Mouse (Mus musculus): ENCODE results near the gene Eps8l3.

Gene Eps8l3

DNA sequence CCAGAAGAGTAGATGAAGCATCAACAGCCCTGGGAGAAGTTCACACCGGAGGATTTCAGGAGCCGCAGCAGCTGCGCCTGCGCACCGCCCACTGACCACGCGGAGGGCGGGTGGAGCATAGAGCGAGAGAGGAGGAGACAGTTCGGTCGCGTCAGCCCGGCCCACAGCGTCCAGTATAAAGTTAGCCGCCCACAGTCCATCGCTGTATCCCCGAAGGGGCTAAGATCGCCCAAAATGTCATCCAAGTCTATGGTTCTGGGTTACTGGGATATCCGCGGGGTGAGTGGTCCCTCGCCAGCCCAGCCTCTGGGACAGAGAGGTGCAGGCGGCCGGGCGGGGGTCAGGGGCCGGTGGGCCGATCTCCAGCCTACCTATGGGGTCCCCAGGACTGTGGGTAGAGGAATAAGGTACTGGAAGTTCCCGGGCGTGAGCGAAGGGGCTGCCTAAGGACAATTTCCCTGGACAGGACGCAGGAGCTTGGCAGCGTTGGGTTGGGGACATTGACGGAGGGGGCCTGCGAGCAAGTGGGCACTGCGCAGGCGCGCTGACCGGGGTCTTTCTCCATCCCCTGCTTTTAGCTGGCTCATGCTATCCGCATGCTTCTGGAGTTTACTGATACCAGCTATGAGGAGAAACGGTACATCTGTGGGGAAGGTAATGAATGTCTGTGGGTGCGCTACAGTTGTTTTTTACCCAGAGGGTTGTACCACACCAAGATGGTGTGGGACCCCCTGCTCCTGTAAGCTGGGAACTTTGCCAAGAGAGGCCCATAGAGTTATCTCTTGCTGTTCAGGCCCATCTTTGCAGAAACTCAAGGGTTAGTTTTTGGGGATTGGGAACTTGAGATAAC lies 18.9 kb downstream of the Eps8l3 start, which contains the start of gene Gstm5:
Gene Gstm5 (plus strand): TSS at position 102 of the 850 bp plus-strand sequence.
- DNase-seq (ENCODE audit: low read depth, low spot score) = peak; percentile 43

DNA sequence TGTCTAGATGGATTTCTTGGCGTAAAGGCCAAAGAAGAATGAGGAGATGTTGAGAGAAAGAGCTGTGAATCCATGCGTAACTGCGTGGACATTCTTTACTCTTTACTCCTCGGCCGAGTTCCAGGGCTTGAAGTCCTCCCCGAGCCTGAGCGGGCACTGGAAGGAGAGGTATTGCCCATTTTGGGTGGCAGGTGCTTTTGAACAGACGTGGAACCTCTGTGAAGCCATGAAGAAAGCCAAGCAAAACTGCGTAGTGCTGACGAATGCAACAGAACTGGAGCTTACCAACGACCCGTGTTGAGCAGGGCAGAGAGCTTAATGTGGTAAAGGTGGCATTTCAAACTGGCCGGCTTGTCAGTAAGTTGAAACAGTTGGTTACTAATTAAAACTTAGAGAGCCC lies 21.7 kb downstream of the Eps8l3 start:
- DNase-seq (ENCODE audit: low read depth, low spot score) = no peak

DNA sequence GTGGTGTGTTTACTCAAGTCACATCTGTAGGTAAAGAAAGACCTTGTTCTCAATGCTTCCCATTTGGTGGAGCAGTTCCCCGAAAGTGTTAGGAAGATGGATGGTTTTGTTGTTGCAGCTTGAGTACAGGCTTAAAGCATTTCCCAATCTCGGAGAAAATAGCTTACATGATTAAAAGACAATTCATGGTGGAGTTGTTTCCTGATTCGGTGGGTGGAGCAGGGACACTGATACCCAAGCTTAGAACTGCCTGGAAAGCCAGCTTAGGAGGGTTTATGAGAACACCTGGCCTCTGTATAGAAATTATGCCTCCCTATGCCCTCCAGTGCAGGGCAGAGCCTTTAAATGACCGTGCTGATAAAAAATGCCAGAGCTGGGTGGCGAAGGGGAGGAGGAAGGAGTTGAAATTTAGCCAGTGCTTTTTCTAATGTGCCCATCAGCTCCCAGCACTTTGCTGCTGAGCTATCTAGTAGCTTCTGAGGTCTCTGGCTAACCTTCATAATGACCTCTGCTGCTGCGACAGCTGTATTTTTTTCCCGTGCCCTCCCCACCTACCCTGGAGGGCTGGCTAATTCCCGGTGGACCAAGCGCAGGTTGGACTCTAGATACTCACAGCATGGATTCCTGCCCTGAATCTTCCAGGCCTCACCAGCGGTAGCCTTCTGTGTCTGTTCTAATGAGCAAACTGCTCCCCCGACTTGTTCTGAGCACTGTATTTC lies 24.1 kb downstream of the Eps8l3 start:
- no peak for DNase-seq (ENCODE audit: low read depth, low spot score)

DNA sequence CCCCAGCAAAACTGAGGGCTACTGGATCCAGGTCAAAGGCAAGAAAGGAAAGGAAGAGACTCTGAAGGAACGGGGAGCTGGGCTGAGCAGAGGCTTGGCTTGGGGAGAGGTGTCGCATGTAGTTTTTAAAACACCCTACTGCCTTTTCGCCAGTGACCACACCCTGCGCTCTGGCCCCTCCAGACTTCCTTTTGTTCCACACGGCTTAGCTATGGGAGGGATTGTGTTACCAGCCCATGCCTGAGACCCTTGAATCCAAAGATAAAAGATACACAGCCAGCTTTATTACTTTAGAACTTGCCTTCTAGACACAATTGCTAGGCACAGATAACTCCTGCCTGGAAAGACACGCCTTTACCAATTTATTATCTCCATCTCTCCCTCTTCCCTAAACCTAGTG lies 28.9 kb downstream of the Eps8l3 start:
- DNase-seq (ENCODE audit: low read depth, low spot score) = no peak

DNA sequence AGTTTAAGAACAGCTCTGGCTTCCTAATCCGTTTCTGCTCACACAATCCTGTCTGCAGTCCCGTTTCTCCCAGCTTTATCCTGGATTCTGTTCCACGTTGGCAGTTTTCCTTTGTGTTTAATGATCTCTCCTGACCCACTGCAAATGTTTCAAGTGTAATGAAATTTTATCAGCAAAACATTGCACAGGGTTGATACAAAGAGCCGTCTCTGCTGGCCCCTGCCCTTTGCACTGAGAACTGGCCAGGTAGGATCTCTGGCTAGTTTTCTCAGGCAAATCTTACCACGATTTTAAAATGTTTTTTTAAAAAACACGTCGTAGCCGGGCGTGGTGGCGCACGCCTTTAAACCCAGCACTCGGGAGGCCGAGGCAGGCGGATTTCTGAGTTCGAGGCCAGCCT lies 39.6 kb downstream of the Eps8l3 start:
- DNase-seq (ENCODE audit: low read depth, low spot score) = no peak

DNA sequence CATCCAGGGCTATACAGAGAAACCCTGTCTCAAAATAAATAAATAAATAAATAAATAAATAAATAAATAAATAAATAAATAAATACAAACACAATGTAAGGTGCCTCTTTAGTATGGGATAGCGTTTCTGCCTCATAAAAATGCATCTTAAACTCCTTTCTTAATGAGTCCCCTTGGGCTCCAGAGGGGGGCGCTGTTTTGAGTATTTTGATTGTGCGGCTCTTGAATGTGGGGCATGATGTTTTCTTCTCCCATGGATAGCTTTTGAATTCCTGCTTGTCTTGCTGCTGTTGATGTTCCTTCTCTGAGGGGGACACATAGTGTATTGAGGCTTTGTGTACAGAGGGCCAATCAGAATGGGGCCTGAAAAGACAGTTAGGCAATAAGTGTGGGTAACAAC lies 40.1 kb downstream of the Eps8l3 start:
- DNase-seq (ENCODE audit: low read depth, low spot score) = peak; percentile 24

DNA sequence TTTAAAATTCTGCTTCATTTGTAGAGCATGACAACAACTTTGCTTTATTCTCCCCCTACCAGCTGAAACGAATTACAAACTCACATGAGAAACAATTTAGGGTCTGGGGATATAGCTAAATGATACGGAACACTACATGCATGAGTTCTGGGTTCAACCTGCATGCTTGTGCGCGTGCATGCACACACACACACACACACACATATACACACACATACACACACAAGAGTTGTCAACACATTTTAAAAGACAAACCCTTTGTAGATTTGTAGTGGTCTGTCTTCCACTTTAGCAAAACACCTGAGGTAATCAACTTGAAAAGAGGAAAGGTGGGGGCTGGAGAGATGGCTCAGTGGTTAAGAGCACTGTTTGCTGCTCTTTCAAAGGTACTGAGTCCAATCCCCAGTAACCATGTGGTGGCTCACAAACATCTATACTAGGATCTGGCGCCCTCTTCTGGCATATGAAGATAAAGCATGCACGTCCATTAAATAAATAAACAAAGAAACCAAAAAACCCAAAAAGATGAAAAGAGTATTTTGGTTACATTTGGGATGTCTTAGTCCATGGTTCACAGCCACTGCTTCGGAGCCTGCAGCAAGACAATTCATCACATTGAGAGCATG lies 40.9 kb downstream of the Eps8l3 start:
- peak; percentile 69 for DNase-seq (ENCODE audit: low read depth, low spot score)

DNA sequence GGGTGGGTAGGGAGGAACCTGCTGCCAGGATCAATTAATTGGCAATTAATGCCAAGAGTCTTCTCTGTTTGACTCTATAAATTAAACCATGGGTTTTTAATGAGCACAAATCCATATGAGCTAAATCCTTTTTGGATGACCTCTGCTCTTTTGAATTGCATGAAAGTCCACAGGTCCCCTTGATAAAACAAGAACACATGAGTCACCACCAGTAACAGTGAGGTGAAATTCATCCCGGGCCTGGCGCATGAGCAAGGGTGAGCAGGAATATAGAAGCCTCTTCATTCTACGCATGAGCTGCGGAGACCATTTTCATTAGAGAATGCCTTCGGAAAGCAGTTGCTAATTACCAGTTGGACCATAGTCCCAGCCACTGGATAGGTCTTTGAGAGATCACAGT lies 43.3 kb downstream of the Eps8l3 start:
- no peak for DNase-seq (ENCODE audit: low read depth, low spot score)

DNA sequence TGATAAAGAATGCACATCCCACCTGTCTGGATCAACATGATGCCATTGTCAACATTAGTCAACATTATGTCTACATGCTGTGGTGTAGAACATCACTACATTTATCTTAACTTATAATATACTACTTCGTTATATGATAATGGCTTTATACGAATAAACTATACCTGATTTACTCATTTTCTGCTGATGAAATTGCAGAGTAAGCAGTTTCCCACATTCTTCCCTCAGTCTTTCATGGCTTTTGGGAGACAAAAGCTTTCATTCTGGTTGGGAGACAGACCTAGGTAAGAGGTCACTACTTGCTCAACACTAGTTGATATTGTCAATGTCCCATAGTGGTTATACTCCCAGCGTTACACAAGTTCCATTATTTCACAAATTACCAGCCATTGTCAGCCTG lies 48.3 kb downstream of the Eps8l3 start:
- no peak for DNase-seq (ENCODE audit: low read depth, low spot score)

DNA sequence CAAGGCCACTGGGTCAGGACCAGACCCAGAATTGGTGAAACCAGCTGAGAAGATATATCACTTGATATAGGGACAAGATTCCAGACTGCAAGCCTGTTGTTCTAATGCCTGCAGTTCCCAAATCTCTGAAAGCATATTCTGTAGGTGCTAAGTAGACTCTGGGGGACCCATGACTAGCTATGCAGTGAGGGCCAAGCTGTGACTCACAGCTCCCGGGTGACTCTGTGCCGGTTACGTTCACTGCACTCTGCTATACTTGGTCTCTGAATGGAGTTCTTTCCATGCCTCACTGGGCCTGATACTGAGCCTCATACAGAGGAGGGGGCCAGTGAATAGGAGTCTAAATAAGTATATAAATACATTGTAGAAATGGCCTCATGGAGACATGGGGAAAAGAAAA lies 50.8 kb downstream of the Eps8l3 start:
- no peak for DNase-seq (ENCODE audit: low read depth, low spot score)

DNA sequence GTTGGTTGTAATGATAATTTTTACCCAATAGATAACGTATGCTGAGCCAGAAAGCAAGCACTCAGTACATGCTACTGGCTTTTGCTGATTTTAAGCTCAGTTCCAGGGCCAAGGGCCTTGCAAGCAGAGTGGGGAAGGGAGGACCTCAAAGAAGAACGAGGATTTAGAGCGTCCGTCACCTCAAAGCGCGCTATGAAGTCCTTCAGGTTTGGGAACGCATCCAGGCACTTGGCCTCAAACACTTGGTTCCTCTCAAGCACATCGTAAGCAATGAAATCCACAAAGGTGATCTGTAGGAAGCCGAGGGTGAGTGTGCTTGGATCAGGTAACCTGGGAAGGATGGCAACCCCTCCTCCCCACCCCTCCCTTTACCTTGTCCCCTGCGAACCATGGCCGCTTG lies 51.7 kb downstream of the Eps8l3 start:
- no peak for DNase-seq (ENCODE audit: low read depth, low spot score)

DNA sequence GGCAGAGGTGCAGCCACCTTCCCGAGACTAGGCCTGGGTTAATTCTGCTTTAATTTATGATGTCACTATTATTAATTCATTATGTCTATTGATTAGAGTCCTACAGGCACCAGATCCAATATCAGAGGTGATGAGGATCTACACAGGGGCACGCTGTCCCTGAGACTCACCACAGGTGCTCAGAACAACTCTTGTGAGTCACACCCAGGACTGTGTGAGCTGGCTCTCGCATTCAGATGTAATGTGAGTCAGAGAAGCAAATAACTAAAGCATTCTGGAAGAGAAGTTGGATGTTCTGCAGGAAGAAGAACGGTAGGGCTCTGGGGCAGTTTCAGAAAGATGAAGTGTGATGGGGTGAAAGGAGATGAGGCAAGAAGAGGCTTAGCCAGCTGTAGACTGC lies 52.2 kb downstream of the Eps8l3 start:
- no peak for DNase-seq (ENCODE audit: low read depth, low spot score)

DNA sequence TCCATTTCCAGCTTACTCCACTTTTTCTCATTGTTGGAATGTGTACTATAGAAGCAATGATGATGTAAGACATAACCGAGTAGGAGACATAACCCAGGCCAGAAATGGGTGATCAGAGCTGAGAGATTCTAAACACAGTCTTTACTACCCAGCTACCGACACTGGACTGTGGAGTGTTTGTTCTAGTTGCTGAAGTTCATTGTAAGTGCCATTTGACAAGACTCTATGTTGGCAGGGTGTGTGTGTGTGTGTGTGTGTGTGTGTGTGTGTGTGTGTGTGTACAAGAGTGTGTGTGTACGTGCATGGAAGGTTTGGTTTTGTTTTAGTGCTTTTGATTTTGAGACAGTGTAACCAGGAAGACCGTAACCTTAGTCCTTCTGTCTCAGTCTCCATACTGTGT lies 52.7 kb downstream of the Eps8l3 start:
- no peak for DNase-seq (ENCODE audit: low read depth, low spot score)

DNA sequence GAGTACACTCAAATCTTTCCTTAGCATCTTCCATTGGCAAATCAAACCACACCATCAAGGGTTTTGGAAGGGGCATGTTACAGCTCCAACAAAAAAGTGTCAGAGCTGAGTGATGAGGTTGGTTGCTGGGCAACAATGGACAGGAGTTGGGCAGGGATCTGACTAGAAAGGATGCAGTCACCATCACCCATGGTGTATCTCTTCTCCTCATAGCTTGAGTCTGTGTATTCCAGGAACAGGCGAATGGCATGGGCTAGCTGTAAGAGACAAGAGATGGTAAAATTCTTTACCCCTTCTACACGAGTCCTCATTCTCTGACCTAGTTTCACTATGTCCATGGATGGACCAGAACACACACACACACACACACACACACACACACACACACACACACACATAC lies 54.1 kb downstream of the Eps8l3 start:
- no peak for DNase-seq (ENCODE audit: low read depth, low spot score)

DNA sequence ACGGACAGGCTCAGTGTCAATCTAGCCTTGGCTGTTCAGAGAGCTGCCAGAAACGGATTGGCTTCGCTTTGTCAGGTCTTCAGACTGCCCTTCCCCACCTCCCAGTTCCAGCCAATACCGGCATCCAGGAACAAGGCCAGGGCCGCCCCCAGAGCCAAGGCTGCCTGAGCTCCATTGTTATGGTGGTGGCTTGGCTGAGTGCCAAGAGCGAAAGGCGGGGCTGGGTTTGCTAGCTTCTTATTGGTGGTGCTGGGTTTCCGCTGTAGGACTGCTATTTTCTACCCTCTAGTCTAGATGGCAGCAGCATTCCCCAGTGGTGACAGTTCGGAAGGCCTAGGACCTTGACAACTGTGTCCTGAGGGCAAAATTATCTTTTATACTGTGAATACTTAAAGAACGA lies 54.6 kb downstream of the Eps8l3 start, which contains the start of gene Gstm7:
Gene Gstm7 (minus strand): TSS at position 148 of the 400 bp plus-strand sequence.
- DNase-seq (ENCODE audit: low read depth, low spot score) = peak; percentile 80

DNA sequence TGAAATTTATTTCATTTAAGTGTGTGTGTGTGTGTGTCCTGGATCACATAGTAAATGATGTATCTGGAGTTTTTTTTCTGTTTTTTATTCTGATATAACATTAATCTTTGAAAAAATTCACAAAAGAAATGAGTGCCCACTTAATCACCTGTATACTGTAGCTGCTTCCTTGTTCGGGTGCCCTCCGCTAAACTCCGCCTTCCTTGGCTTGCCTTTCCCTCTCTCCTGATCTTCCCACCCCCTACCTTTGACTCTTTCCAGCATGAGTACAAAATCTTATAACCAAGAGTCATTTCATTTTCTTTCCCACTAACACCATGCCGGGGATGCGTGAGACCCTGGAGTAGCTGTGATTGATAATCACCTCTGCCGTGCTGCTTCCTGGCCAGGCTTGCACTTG lies 55.1 kb downstream of the Eps8l3 start:
- DNase-seq (ENCODE audit: low read depth, low spot score) = no peak

DNA sequence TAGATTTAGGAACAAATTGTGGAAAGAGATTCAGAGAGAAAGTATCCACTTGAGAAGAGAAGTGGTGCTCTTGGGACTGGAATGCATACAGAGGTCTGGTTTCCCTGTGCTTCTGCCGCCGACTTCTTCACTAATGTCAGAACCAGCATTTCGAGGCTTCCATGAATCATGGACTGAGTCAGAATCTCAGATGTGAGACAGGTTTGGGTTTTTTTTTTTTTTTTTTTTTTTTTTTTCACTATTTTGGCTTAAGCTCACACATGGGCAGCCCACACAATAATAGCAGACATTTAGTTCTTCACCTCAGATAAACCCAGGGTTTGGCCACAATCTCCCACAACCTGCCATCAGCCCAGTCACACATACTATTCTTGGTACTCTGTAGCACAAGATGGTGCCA lies 58.2 kb downstream of the Eps8l3 start:
- no peak for DNase-seq (ENCODE audit: low read depth, low spot score)

DNA sequence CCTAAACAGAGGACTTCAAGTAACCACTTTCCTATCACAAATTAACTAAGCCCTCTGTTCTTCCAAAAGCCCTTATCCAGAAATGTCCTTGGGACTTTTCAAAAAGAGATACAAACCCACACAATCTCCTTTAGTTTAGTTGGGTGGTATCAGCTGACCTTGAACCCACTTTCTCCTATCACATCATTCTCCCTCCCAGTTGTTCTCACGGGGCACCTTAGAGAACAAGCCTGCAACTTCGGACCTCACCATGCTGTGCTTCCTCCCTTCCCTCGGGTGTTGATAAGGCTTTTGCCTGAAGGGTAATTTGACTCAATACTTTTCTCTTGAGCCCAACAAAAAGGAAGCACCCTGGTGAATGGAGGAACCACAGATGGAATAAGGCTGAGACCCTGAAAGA lies 58.9 kb downstream of the Eps8l3 start:
- no peak for DNase-seq (ENCODE audit: low read depth, low spot score)

DNA sequence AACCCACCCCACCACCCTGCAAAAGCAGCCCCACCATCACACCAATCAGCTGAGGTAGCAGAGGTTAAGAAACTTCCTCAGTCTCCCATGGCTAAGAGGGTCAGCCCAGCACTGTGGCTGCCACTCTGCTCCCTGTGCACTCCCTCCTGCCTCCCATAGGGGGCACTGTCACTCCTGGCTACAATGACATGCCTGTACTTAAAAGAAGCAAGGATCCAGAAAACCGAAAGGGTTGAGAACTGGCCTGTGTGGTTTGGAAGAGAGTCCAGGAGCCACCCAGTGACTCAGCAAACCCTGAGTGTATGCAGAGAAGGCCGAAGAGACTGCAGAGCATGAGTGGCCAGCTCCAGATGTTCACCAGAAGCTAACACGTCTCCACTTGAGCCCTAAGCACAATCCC lies 62.4 kb downstream of the Eps8l3 start:
- DNase-seq (ENCODE audit: low read depth, low spot score) = peak; percentile 55

DNA sequence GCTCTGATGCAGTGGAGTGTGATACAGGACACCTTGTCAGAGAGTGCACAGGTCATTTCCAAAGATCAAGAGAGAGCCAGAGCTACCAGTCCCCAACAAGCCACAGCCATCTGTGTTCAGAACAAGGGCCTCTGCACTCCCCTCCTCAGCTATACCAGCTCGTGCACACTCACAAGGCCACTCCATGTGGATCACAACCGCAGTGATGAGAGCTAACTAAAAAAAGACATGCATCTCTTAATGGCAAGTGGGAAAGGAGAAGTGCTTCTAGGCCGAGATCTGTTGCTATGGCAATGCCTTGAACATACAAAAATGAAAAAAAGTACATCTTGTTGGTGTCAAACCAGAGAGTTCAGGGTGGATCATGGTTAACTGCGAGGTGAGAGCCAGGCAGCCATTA lies 62.8 kb downstream of the Eps8l3 start:
- DNase-seq (ENCODE audit: low read depth, low spot score) = no peak

DNA sequence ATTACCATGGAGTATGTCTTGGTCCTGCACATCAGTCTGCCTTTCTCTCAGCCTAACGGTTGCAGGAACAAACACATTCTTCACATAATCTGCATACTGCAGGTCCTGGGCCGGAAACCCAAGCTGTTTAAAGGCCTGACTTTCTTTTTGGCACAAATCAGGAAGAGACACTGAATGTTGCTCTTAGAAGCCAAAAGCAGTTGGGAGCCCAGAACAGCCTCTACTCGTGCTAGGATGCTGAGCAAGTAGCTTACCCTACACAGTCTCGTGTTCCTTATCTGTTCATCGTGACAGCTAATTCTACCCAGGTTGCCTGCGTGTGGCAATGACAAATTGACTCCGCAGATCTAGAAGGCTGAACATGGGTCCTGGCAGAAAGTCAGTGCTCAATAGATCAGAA lies 63.5 kb downstream of the Eps8l3 start:
- no peak for DNase-seq (ENCODE audit: low read depth, low spot score)

DNA sequence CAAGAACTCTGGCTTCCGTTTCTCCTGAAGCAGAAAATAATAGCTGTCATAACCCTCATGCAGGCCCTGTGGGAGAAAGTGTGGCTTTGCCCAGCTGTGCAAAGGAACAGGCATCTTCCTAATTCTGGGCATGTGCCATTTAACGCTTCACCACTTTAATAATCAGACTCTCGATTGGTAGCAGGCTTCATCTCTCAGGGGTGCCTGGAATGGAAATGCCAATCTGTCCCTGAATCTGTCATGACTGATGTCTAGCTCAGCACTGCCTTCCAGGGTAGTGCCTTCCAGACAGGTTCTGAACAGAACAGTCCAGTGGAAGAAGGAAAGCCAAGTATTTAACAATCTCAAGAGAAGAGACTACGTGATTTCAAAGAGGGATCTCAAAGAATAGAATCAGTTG lies 64.2 kb downstream of the Eps8l3 start:
- DNase-seq (ENCODE audit: low read depth, low spot score) = no peak

All from CD4-positive, CD25-positive, alpha-beta regulatory T cell, adult 2 months (primary cell).